Mouse (Mus musculus): ENCODE results near the gene Ubac2.

DNA sequence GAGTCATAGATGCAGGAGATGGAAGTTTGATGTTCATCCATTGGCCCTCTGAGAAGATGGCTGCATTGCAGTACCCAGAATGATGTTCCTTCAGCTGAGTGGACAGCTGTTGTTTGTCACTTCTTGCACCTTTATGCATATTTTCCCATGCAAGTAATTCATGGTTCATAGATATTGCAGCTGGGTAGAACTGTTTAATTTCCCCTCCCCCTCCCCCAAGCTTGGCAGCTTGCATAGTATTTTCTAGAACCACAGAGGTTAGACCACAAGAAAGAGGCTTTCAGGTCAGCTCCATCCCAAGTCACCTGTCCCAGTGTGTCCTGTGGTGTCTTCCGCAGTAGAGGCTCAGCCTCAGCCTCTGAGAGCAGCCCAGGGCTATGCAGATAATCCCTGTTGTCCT is 92.0 kb downstream of the Ubac2 start:
- TF ChIP-seq POLR2A (IDR thresholded peaks at IDR 0.05; ENCODE audit: borderline replicate concordance, control insufficient read depth, low read depth, low read length) (no peak), CTCF (IDR thresholded peaks at IDR 0.05; ENCODE audit: control insufficient read depth, insufficient read depth, low read length) (no peak)

Measured in bone marrow, adult 2 months (tissue).